8 mouse cellular contexts compared by ENCODE assay signal in genomic region chr7:99795192-99795981, GRCm38 (mm10). TPM values are rescaled to one million over a fixed set of nuclear protein-coding genes. Genes with fewer than 3 reads are reported as not detected.
A peak's percentile ranks its signal among the peaks of the same experiment; 100 is the strongest.
DNase-seq lines count a peak whose midpoint lies in the region; ATAC-seq lines count a peak whose summit lies in the region.

No protein-coding gene starts in this region.

- intact Hi-C loops in heart, postnatal 10 days (cut with DNase I), result loop anchor here (5.0 kb wide), 2 partner anchors 82 to 293 kb away; no protein-coding TSS in a partner anchor

- peak; percentile 2 for DNase-seq in cerebellum, adult 8-10 months
- DNase-seq in cerebellum, postnatal 36 days, result no peak
- peak; percentile 23 for DNase-seq in lung, postnatal 10 days
- no peak for DNase-seq in lung, adult 18-20 months
- peak; percentile 17 to 31 for DNase-seq in heart, postnatal 10 days
- peak; percentile 81 to 83 for DNase-seq in spleen, postnatal 36 days (ENCODE audit: low spot score in 2 of 2)
- no peak for DNase-seq in urinary bladder, postnatal 14 days (ENCODE audit: low spot score)

- ATAC-seq in megakaryocyte progenitor cell, adult 5-6 weeks (replicated peaks; ENCODE audit: poor library complexity), result peak; percentile 62

RNA-seq across cellular contexts. Expression of gene Olfr521, which starts 32.1 kb away (rescaled TPM):
- not detected for total RNA-seq in heart, postnatal 10 days (2021)
- not detected in 2 replicates for total RNA-seq in megakaryocyte progenitor cell, adult 5-6 weeks (2015)
- not detected in 2 replicates for total RNA-seq in megakaryocyte progenitor cell, adult 5-6 weeks (2017)

RNA-seq across cellular contexts. Expression of gene Neu3, which starts 32.8 kb away (rescaled TPM):
- total RNA-seq in heart, postnatal 10 days (2021), result 1 to 10 TPM; 4.0 to 4.3 TPM
- 1.7 and 1.9 TPM in 2 replicates for total RNA-seq in megakaryocyte progenitor cell, adult 5-6 weeks (2015)
- 1.6 and 3.4 TPM in 2 replicates for total RNA-seq in megakaryocyte progenitor cell, adult 5-6 weeks (2017)

Comparison
In these comparisons a context has a peak if more than half of its experiments do, and no peak if none do; other contexts are left out.
1. DNase-seq: peak in cerebellum, adult 8-10 months (single experiment), lung, postnatal 10 days (single experiment), heart, postnatal 10 days (2 of 2) and spleen, postnatal 36 days (2 of 2); none in cerebellum, postnatal 36 days (0 of 2), lung, adult 18-20 months (0 of 2) and urinary bladder, postnatal 14 days (single experiment).